Mouse (Mus musculus): ENCODE data around the gene Ssh1. TPM values are rescaled to one million over a fixed set of nuclear protein-coding genes. Genes with fewer than 3 reads are reported as not detected.

The Ssh1 gene
- polyA plus RNA-seq, 1 experiment from 2014 or later, result 19.4 TPM

- WGBS, result 93% methylated on average over 12 of the region's 12 CpGs
- ATAC-seq (ENCODE audit: low FRiP score) (no peak), DNase-seq (ENCODE audit: low spot score) (no peak)
- Histone ChIP-seq H3K4me2 (replicated peaks) (no peak overlapping the region), H3K27ac (no peak overlapping the region), H3K36me3 (replicated peaks; ENCODE audit: control insufficient read depth, insufficient read depth) (peaks cover 29% of the 10 kb centered on the region), H3K9me3 (ENCODE audit: control insufficient read depth, low read length) (no peaks in the 10 kb centered on the region), H3K4me1 (replicated peaks; ENCODE audit: control insufficient read depth, insufficient read depth, low read length) (no peaks in the 10 kb centered on the region), H3K9ac (no peak overlapping the region), H3K27me3 (ENCODE audit: control insufficient read depth, insufficient read depth, low read length) (no peaks in the 10 kb centered on the region), H3K4me3 (replicated peaks; ENCODE audit: low read length) (no peak overlapping the region)
These were observed 33.7 kb upstream of the Ssh1 start for GRCm38 (mm10) chr5:114027217-114027944.

DNA sequence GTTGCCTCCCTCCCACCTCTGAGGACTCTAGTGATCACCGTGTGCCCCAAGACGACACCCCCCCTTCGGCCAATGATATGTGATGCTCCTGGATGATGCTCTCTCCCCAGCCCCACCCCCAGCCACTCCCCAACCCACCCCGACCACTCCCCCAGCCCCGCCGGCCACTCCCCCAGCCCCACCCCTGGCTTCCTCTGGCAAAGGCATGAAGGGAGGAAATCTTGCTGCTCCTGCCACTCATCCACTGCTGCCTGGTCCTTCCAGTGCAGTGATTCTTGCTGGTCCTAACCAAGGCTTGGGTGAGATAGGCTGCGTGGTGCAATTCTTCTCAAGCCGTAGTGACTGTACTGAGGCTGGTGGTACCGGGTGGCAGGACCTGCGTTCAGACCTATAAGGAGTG, 31.2 kb upstream of the Ssh1 start:
- 14% methylated on average over 10 of the region's 10 CpGs for WGBS
- Histone ChIP-seq H3K9me3 (ENCODE audit: control insufficient read depth, low read length) (no peaks in the 10 kb centered on the region), H3K4me3 (replicated peaks; ENCODE audit: low read length) (no peak overlapping the region), H3K4me1 (replicated peaks; ENCODE audit: control insufficient read depth, insufficient read depth, low read length) (no peaks in the 10 kb centered on the region), H3K36me3 (replicated peaks; ENCODE audit: control insufficient read depth, insufficient read depth) (peaks cover 14% of the 10 kb centered on the region; the same call in 1 of the 2 replicates), H3K4me2 (replicated peaks) (peak overlapping the region; percentile 25; the same call in 1 of the 2 replicates), H3K27ac (no peak overlapping the region), H3K27me3 (ENCODE audit: control insufficient read depth, insufficient read depth, low read length) (no peaks in the 10 kb centered on the region), H3K9ac (no peak overlapping the region)
- peak; percentile 58 for ATAC-seq (ENCODE audit: low FRiP score)
- DNase-seq (ENCODE audit: low spot score), result no peak

- H3K36me3 ChIP-seq (replicated peaks; ENCODE audit: control insufficient read depth, insufficient read depth), result peaks cover 14% of the 10 kb centered on the region; the same call in 1 of the 2 replicates
- 69% methylated on average over 6 of the region's 6 CpGs for WGBS
- peak overlapping the region; percentile 25; the same call in 1 of the 2 replicates for H3K4me2 ChIP-seq (replicated peaks)
- ATAC-seq (ENCODE audit: low FRiP score) (peak; percentile 7; the same call in 1 of the 2 replicates), DNase-seq (ENCODE audit: low spot score) (no peak)
- H3K27me3 ChIP-seq (ENCODE audit: control insufficient read depth, insufficient read depth, low read length), result no peaks in the 10 kb centered on the region
- no peak overlapping the region for H3K9ac ChIP-seq
- no peaks in the 10 kb centered on the region for H3K9me3 ChIP-seq (ENCODE audit: control insufficient read depth, low read length)
- no peak overlapping the region for H3K4me3 ChIP-seq (replicated peaks; ENCODE audit: low read length)
- H3K27ac ChIP-seq, result no peak overlapping the region
- no peaks in the 10 kb centered on the region for H3K4me1 ChIP-seq (replicated peaks; ENCODE audit: control insufficient read depth, insufficient read depth, low read length)
These were observed 30.7 kb upstream of the Ssh1 start for GRCm38 (mm10) chr5:114024390-114024789.

DNA sequence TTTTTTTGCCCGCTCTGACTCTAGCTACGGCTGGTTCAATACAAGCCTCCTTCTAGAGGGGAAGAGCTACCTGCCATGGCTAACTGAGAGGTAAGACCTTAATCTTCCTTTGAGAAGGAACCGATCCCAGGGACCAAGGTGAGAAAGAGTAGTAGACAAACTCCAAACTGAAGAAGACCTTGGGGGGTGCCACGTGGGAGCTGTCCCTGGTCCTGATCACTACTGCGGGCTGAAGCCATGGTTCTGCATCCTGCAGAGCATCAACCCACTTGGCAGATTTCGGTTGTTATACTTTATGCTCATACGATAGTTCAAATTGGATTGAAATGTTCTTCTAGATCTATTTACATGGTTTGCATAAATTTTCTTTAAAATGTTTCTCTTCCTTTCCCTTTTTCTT, 21.4 kb upstream of the Ssh1 start:
- no peak overlapping the region for H3K27ac ChIP-seq
- no peak overlapping the region for H3K9ac ChIP-seq
- H3K4me3 ChIP-seq (replicated peaks; ENCODE audit: low read length), result no peak overlapping the region
- ATAC-seq (ENCODE audit: low FRiP score) (no peak), DNase-seq (ENCODE audit: low spot score) (no peak)
- no peak overlapping the region for H3K4me2 ChIP-seq (replicated peaks)
- 0 out of 2 replicates have a peak, but pooled peaks cover 3% of the 10 kb centered on the region for H3K9me3 ChIP-seq (ENCODE audit: control insufficient read depth, low read length)
- no peaks in the 10 kb centered on the region for H3K36me3 ChIP-seq (replicated peaks; ENCODE audit: control insufficient read depth, insufficient read depth)
- no peaks in the 10 kb centered on the region for H3K27me3 ChIP-seq (ENCODE audit: control insufficient read depth, insufficient read depth, low read length)
- 69% methylated on average over 7 of the region's 7 CpGs for WGBS
- H3K4me1 ChIP-seq (replicated peaks; ENCODE audit: control insufficient read depth, insufficient read depth, low read length), result no peaks in the 10 kb centered on the region

DNA sequence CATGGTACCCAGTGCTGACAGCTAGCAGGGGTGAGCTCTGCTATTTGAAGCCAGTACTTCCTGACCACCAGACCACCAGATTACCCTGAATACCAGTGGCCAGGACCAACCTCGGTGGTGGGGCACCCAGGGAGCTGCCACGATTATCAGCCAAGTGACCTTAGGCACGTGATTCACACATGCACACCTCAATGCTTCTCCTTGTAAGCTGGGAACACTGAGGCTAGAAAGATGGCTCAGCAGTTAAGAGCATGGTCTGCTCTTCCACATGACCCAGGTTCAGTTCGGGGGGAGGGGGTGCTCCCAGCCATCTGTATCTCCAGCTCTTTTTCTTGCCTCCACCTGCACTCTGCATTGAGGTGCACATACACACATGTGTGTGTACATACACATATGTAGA, 15.4 kb upstream of the Ssh1 start:
- ATAC-seq (ENCODE audit: low FRiP score), result no peak
- Histone ChIP-seq H3K36me3 (replicated peaks; ENCODE audit: control insufficient read depth, insufficient read depth) (no peaks in the 10 kb centered on the region), H3K4me3 (replicated peaks; ENCODE audit: low read length) (no peak overlapping the region), H3K9me3 (ENCODE audit: control insufficient read depth, low read length) (no peaks in the 10 kb centered on the region), H3K4me1 (replicated peaks; ENCODE audit: control insufficient read depth, insufficient read depth, low read length) (no peaks in the 10 kb centered on the region), H3K27me3 (ENCODE audit: control insufficient read depth, insufficient read depth, low read length) (no peaks in the 10 kb centered on the region), H3K27ac (no peak overlapping the region), H3K4me2 (replicated peaks) (no peak overlapping the region), H3K9ac (no peak overlapping the region)
- WGBS, result 86% methylated on average over 4 of the region's 4 CpGs
- DNase-seq (ENCODE audit: low spot score), result no peak

- H3K9ac ChIP-seq, result no peak overlapping the region
- no peak overlapping the region for H3K4me2 ChIP-seq (replicated peaks)
- H3K27ac ChIP-seq, result no peak overlapping the region
- H3K9me3 ChIP-seq (ENCODE audit: control insufficient read depth, low read length), result no peaks in the 10 kb centered on the region
- ATAC-seq (ENCODE audit: low FRiP score) (no peak), DNase-seq (ENCODE audit: low spot score) (no peak)
- no peaks in the 10 kb centered on the region for H3K27me3 ChIP-seq (ENCODE audit: control insufficient read depth, insufficient read depth, low read length)
- H3K4me1 ChIP-seq (replicated peaks; ENCODE audit: control insufficient read depth, insufficient read depth, low read length), result no peaks in the 10 kb centered on the region
- no peaks in the 10 kb centered on the region for H3K36me3 ChIP-seq (replicated peaks; ENCODE audit: control insufficient read depth, insufficient read depth)
- WGBS, result 72% methylated on average over 12 of the region's 12 CpGs
- no peak overlapping the region for H3K4me3 ChIP-seq (replicated peaks; ENCODE audit: low read length)
These were observed 14.2 kb upstream of the Ssh1 start for GRCm38 (mm10) chr5:114007753-114008453.

GRCm38 (mm10) chr5:114006974-114007373, 13.3 kb upstream of the Ssh1 start:
- no peak overlapping the region for H3K9ac ChIP-seq
- H3K4me2 ChIP-seq (replicated peaks), result no peak overlapping the region
- no peak overlapping the region for H3K27ac ChIP-seq
- no peak overlapping the region for H3K4me3 ChIP-seq (replicated peaks; ENCODE audit: low read length)
- WGBS, result 86% methylated on average over 4 of the region's 4 CpGs
- no peaks in the 10 kb centered on the region for H3K36me3 ChIP-seq (replicated peaks; ENCODE audit: control insufficient read depth, insufficient read depth)
- no peaks in the 10 kb centered on the region for H3K4me1 ChIP-seq (replicated peaks; ENCODE audit: control insufficient read depth, insufficient read depth, low read length)
- no peaks in the 10 kb centered on the region for H3K9me3 ChIP-seq (ENCODE audit: control insufficient read depth, low read length)
- DNase-seq (ENCODE audit: low spot score) (no peak), ATAC-seq (ENCODE audit: low FRiP score) (no peak)
- no peaks in the 10 kb centered on the region for H3K27me3 ChIP-seq (ENCODE audit: control insufficient read depth, insufficient read depth, low read length)

GRCm38 (mm10) chr5:114005100-114005499, 11.4 kb upstream of the Ssh1 start:
- Histone ChIP-seq H3K4me1 (replicated peaks; ENCODE audit: control insufficient read depth, insufficient read depth, low read length) (no peaks in the 10 kb centered on the region), H3K9me3 (ENCODE audit: control insufficient read depth, low read length) (no peaks in the 10 kb centered on the region), H3K4me2 (replicated peaks) (no peak overlapping the region), H3K27ac (no peak overlapping the region), H3K4me3 (replicated peaks; ENCODE audit: low read length) (no peak overlapping the region), H3K9ac (no peak overlapping the region), H3K36me3 (replicated peaks; ENCODE audit: control insufficient read depth, insufficient read depth) (no peaks in the 10 kb centered on the region), H3K27me3 (ENCODE audit: control insufficient read depth, insufficient read depth, low read length) (no peaks in the 10 kb centered on the region)
- 87% methylated on average over 5 of the region's 5 CpGs for WGBS
- no peak for ATAC-seq (ENCODE audit: low FRiP score)
- DNase-seq (ENCODE audit: low spot score), result no peak

- Histone ChIP-seq H3K27me3 (ENCODE audit: control insufficient read depth, insufficient read depth, low read length) (no peaks in the 10 kb centered on the region), H3K4me1 (replicated peaks; ENCODE audit: control insufficient read depth, insufficient read depth, low read length) (no peaks in the 10 kb centered on the region), H3K9ac (no peak overlapping the region), H3K4me3 (replicated peaks; ENCODE audit: low read length) (no peak overlapping the region), H3K27ac (no peak overlapping the region), H3K9me3 (ENCODE audit: control insufficient read depth, low read length) (no peaks in the 10 kb centered on the region), H3K4me2 (replicated peaks) (no peak overlapping the region), H3K36me3 (replicated peaks; ENCODE audit: control insufficient read depth, insufficient read depth) (no peaks in the 10 kb centered on the region)
- WGBS, result 58% methylated on average over 11 of the region's 11 CpGs
- DNase-seq (ENCODE audit: low spot score) (no peak), ATAC-seq (ENCODE audit: low FRiP score) (no peak)
These were observed 10.9 kb upstream of the Ssh1 start for GRCm38 (mm10) chr5:114004573-114004972.
